Mouse (Mus musculus) gastrocnemius, adult 2 months (tissue): ENCODE measurements around the gene Washc4. TPM values are rescaled to one million over a fixed set of nuclear protein-coding genes. Genes with fewer than 3 reads are reported as not detected.

Experiments used
- DNase-seq: peaks from one replicate; pipeline ENCODE4 v3.0.0; 2022
- H3K27ac ChIP-seq: fragments of 200-600 bp; 2 replicates; pipeline ENCODE4 v1.8.1; 2022; ENCODE audit warnings: mild to moderate bottlenecking
- H3K4me3 ChIP-seq: fragments of 200-600 bp; 2 replicates; pipeline ENCODE4 v1.8.1; 2022; ENCODE audit warnings: mild to moderate bottlenecking, moderate library complexity
- CTCF ChIP-seq: fragments of 200-600 bp; IDR thresholded peaks from 2 replicates; pipeline ENCODE4 v1.8.1; 2022; ENCODE audit warnings: antibody characterized with exemption, mild to moderate bottlenecking, moderate library complexity
- intact Hi-C: fragments of 180-260 bp; cut with DNase I; formaldehyde crosslinking; loops from one replicate; pipeline ENCODE4 v1.15.1; 2025
- total RNA-seq, 2 experiments: library from RNA; stranded (reverse); gene quantifications; 2 replicates each; pipeline ENCODE4 v1.2.3; 2021

Gene Washc4
- total RNA-seq, 2 experiments from 2014 or later, result 9.4 to 10.9 TPM

GRCm38 (mm10) chr10:83539311-83539980, 4.1 kb upstream of the Washc4 start:
- Histone ChIP-seq H3K27ac (no peak overlapping the region), H3K4me3 (no peak overlapping the region)
- no peak for DNase-seq
- intact Hi-C loops, result no loop called here
- TF ChIP-seq CTCF, result no peak

DNA sequence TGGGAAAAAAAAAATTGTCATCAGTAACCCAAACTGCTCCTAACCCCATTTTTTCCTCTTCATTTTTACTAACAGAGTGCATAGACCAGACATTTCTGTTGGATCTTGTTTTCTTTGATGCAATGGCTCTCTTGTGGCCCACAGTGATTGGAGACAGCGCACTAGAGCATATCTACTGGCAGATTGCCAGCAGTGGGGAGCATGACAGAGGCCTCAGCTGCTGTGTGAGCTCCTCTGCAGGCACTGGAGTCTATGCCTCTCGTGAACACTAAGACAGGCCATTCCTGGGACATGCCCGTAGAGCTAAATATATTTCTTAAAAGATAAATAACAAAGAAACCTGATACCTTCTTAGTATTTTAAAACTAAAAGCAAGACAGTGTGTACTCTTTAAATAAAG, 3.5 kb upstream of the Washc4 start:
- intact Hi-C loops, result loop anchor here (5.0 kb wide), 1 partner anchor 107 kb away; the partner anchor contains the start of gene Appl2
- DNase-seq, result no peak
- no peak overlapping the region for H3K4me3 ChIP-seq
- TF ChIP-seq CTCF, result no peak
- no peak overlapping the region for H3K27ac ChIP-seq

- no peak overlapping the region for H3K4me3 ChIP-seq
- DNase-seq, result no peak
- TF ChIP-seq CTCF, result no peak
- intact Hi-C loops, result loop anchor here (5.0 kb wide), 1 partner anchor 105 kb away; the partner anchor contains the start of gene Appl2
- no peak overlapping the region for H3K27ac ChIP-seq
Measured at GRCm38 (mm10) chr10:83542241-83542640, 1.3 kb upstream of the Washc4 start.

DNA sequence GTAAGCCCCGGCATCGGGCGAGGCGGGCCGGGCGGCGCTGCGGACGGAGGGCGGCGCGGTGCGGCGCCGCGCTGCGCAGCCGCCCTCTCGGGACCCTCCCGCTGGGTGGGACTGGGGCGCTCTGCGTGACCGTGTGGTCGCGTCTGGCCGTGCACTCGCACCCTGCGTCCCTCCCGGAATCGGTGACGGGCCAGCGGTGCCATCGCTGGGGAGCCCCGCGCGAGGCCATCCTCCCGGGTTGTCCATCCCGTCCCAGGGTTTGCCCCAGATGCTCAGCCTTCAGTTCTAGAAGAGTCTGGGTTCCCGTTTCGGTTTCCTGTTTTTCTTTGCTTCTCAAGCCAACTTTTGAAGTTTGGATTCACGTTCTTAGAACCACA, 539 bp downstream of the Washc4 start:
- DNase-seq, result no peak
- no peak for TF ChIP-seq CTCF
- intact Hi-C loops, result loop anchor here (5.0 kb wide), 1 partner anchor 103 kb away; the partner anchor contains the start of gene Appl2
- H3K4me3 ChIP-seq, result peak overlapping the region; percentile 95
- H3K27ac ChIP-seq, result peak overlapping the region; percentile 93

- Histone ChIP-seq H3K27ac (no peak overlapping the region), H3K4me3 (peak overlapping the region; percentile 95)
- DNase-seq, result no peak
- no peak for TF ChIP-seq CTCF
- intact Hi-C loops, result no loop called here
Measured at GRCm38 (mm10) chr10:83545341-83545740, 1.8 kb downstream of the Washc4 start.

- DNase-seq, result no peak
- H3K27ac ChIP-seq, result no peak overlapping the region
- no peak overlapping the region for H3K4me3 ChIP-seq
- no peak for TF ChIP-seq CTCF
- intact Hi-C loops, result no loop called here
Measured at GRCm38 (mm10) chr10:83563005-83563404, 19.5 kb downstream of the Washc4 start.

DNA sequence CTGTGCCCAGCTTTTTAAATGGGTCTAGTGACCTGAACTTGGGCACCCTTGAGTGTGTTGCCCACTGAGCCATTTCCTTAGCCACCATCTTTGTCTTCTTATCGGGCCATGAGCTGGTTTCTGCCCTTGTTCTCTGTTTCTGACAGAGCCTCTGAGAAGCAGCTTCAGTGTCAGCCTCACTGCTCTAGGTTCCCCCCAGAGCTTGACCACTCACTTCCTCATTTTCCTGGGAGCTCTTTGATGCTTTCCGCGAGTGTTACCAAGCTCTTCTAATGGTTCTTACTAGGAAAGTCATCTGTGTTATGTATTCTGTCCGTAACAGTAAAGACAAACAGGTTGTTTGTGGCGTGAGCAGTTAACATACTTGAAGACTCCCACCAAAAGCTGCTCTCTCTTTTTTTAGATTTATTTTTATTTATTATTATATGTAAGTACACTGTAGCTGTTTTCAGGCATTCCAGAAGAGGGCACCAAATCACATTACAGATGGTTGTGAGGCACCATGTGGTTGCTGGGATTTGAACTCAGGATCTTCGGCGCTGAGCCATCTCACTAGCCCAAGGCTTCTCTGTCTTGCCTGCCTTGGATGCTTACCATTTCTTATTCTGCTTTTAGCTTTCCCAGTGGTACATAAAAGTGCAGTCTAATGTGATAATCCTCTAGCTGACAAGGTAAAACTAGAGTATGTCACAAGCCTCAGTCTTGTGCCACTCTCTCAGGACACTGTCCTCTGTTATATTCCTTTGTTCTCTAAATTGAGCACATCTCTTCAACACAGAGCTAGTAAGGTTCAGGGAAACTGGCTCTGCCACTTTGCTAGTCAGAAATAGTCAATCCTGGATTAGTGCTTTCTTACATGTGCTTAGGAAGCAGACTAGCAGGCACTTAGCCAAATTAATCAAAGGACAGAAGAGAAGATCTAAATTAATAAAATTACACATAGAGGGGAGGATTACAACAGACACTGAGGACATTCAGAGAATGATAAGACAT, 22.2 kb downstream of the Washc4 start:
- peak; percentile 31; the same call in 1 of the 2 replicates for TF ChIP-seq CTCF
- Histone ChIP-seq H3K4me3 (no peak overlapping the region), H3K27ac (no peak overlapping the region)
- intact Hi-C loops, result no loop called here
- DNase-seq, result no peak

GRCm38 (mm10) chr10:83590801-83591200, 47.2 kb downstream of the Washc4 start:
- intact Hi-C loops, result no loop called here
- no peak for TF ChIP-seq CTCF

DNA sequence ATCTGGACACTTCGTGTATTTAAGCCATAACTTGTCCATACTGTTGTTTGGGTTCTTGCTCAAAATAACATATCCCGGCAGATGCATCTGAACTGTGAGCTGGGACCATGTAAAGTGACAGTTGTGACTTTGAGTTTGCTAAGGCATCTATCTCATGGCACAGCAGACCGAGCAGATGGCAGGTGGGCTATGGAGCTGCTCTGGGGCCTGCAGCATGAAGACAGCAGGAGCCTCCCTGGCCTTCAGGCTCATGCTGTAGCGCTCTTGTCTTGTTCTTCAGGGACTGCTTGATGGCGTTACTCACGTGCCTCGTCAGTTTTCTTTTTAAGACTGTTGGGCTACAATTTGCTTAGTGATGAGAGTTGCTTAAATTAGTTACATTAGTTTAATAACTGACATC, 49.1 kb downstream of the Washc4 start:
- intact Hi-C loops, result no loop called here
- H3K4me3 ChIP-seq, result no peak overlapping the region
- no peak for TF ChIP-seq CTCF
- DNase-seq, result no peak
- no peak overlapping the region for H3K27ac ChIP-seq

More at GRCm38 (mm10) chr10:83590801-83591200, 47.2 kb downstream of the Washc4 start:
- no peak for DNase-seq
- Histone ChIP-seq H3K27ac (no peak overlapping the region), H3K4me3 (no peak overlapping the region)

GRCm38 (mm10) chr10:83594526-83594925, 51.0 kb downstream of the Washc4 start:
- H3K27ac ChIP-seq, result no peak overlapping the region
- intact Hi-C loops, result no loop called here
- no peak overlapping the region for H3K4me3 ChIP-seq
- no peak for TF ChIP-seq CTCF
- no peak for DNase-seq

DNA sequence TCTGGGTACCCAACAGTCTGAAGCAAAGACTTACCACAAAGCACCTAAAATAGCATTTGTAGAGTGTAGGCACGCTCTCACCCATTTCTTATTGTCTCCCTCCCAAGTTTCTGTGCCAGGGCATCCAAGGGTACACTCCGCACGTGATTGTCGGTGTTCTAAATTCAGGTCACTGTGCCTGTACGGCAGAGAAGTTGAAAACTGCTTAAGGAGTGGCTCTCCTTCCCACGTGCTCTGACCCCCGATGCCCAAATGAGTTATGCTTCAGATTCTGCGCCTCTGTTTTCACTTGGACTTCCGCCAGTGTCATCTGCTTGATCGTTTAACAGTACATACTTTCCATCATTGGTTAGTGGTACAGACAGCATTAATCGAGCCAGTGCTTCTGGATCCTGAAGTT, 57.1 kb downstream of the Washc4 start:
- peak overlapping the region; percentile 57 for H3K27ac ChIP-seq
- no peak for TF ChIP-seq CTCF
- no peak overlapping the region for H3K4me3 ChIP-seq
- intact Hi-C loops, result no loop called here
- DNase-seq, result peak; percentile 40

- no peak for TF ChIP-seq CTCF
- no peak for DNase-seq
- Histone ChIP-seq H3K27ac (no peak overlapping the region), H3K4me3 (no peak overlapping the region)
- intact Hi-C loops, result no loop called here
Measured at GRCm38 (mm10) chr10:83603956-83604564, 60.5 kb downstream of the Washc4 start.

DNA sequence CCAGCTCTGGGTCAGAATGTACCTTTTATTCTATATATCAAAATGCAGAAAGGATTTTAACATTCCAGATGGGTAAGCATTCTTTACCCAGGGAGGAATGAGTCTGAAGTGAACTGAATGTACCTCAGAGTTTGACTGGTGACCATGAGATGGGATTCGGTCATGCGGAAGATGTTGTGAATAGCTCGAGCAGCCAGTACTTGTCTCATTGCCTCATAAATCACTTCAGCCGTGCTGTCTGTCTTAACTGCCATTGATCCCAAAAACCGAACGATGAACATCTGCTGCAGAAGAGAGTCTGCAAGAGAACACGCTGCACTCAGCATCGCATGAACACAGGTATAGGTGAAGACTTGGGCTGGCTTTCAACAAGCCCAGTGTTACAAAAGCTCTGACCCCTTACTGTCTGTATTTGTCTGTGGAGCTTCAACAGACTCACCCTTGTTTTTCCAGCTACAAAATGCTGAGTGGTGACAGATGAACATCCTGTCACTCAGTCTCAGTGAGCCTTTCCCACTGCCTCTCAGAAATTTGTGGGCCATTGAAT, 62.2 kb downstream of the Washc4 start:
- TF ChIP-seq CTCF, result no peak
- intact Hi-C loops, result no loop called here
- no peak overlapping the region for H3K27ac ChIP-seq
- no peak for DNase-seq
- no peak overlapping the region for H3K4me3 ChIP-seq
